Mouse (Mus musculus) embryonic facial prominence, embryonic 14.5 days (tissue): ENCODE measurements around the gene Rpn2. TPM values are rescaled to one million over a fixed set of nuclear protein-coding genes. Genes with fewer than 3 reads are reported as not detected.
A peak's percentile ranks its signal among the peaks of the same experiment; 100 is the strongest.

Experiments
- ATAC-seq: fragments of 200-750 bp; cut with Nextera tagmentation; 2 replicates; pipeline ENCODE4 v1.8.0; 2017; ENCODE audit warnings: low read depth, moderate number of reproducible peaks, moderate TSS enrichment
- DNase-seq: peaks from one replicate; pipeline ENCODE4 v3.0.0-alpha.2; 2015; ENCODE audit warnings: low spot score
- H3K27ac ChIP-seq: fragments of 300-500 bp; sonication (generic); replicated peaks from 2 replicates; pipeline ENCODE4 v1.5.1; 2014; ENCODE audit warnings: low read depth, mild to moderate bottlenecking, low read length, moderate library complexity
- H3K27me3 ChIP-seq: fragments of 300-500 bp; sonication (generic); replicated peaks from 2 replicates; pipeline ENCODE4 v1.6.1; 2014; ENCODE audit warnings: low read length; ENCODE audit not compliant: control insufficient read depth, insufficient read depth
- H3K36me3 ChIP-seq: fragments of 300-500 bp; sonication (generic); 2 replicates; pipeline ENCODE4 v1.6.1; 2014; ENCODE audit warnings: low read length, mixed read lengths; ENCODE audit not compliant: control insufficient read depth, insufficient read depth
- H3K4me1 ChIP-seq: fragments of 300-500 bp; sonication (generic); 2 replicates; pipeline ENCODE4 v1.6.1; 2014; ENCODE audit warnings: antibody characterized with exemption, low read length; ENCODE audit not compliant: control insufficient read depth, insufficient read depth
- H3K4me2 ChIP-seq: fragments of 300-500 bp; sonication (generic); 2 replicates; pipeline ENCODE4 v1.6.1; 2014; ENCODE audit warnings: low read depth, mild to moderate bottlenecking, low read length, moderate library complexity, mixed read lengths
- H3K4me3 ChIP-seq: fragments of 300-500 bp; sonication (generic); 2 replicates; pipeline ENCODE4 v1.5.1; 2014; ENCODE audit warnings: low read depth, mild to moderate bottlenecking, low read length
- H3K9ac ChIP-seq: fragments of 300-500 bp; sonication (generic); 2 replicates; pipeline ENCODE4 v1.6.1; 2014; ENCODE audit warnings: low read depth, mild to moderate bottlenecking, low read length, moderate library complexity, mixed read lengths
- H3K9me3 ChIP-seq: fragments of 300-500 bp; sonication (generic); 2 replicates; pipeline ENCODE4 v1.6.1; 2016; ENCODE audit warnings: low read length; ENCODE audit not compliant: control insufficient read depth
- WGBS: fragments of 180-500 bp; shearing (Covaris S2); extraction: QIAGEN DNeasy Blood & Tissue Kit; methylation state at CpG from one replicate; pipeline ENCODE4 v1.1.7; 2014; 5-methylcytosine and 5-hydroxymethylcytosine counted together
- polyA plus RNA-seq: library from polyadenylated mRNA; unstranded; fragments of >200 nt; fragmentation: Nextera tagmentation; extraction: Ambion mirVana; gene quantifications from 2 replicates; pipeline ENCODE4 v1.2.1, GENCODE M21; 2014

The Rpn2 gene
- polyA plus RNA-seq, 1 experiment from 2014 or later = 310 TPM

DNA sequence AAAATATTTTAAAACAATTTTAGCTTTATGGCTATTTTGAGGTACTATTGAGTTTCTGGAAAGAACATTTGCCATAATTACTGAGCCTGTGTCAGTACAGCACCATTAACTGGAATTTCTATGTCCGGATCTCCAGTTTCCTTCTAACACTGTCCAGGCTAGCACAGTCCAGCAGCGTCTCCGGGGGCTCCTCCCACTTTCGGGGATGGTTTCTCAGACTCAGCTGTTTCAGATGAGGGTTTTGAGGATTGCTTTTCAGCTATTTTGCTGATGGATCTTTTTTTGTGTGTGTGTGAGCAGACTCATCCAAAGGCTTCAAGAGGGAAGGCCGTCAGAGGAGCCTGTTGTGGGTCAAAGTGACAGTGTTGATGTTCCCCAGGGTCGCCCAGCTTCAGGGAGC is 92.9 kb downstream of the Rpn2 start:
- Histone ChIP-seq H3K4me3 (no peak overlapping the region), H3K27me3 (no peaks in the 10 kb centered on the region), H3K36me3 (0 out of 2 replicates have a peak, but pooled peaks cover 5% of the 10 kb centered on the region), H3K27ac (peak overlapping the region; percentile 15), H3K9me3 (no peaks in the 10 kb centered on the region), H3K4me2 (no peak overlapping the region), H3K9ac (no peak overlapping the region), H3K4me1 (peaks cover 26% of the 10 kb centered on the region)
- ATAC-seq (no peak), DNase-seq (no peak)
- 73% methylated on average over 6 of the region's 6 CpGs for whole genome bisulfite sequencing

DNA sequence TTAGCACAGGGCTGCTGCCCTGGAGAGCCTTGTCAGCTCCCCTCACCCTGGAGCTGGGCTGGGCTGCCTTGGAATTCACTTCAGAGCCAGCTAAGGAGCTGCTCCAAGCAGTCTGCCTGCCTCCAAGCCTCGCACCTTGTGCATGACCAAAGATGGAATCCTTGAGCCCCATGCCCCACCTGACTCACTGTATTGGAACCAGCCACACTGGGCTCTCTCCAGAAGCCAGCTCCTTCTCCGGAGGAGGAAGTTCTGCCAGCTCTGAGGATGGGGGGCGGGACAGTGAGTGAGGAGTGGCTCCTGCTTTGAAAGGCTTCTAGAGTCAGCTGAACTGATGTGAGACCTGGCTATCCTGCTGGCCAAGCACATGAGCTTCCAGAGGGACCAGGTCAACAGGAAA is 94.9 kb downstream of the Rpn2 start:
- no peaks in the 10 kb centered on the region for H3K9me3 ChIP-seq
- no peak overlapping the region for H3K9ac ChIP-seq
- H3K27ac ChIP-seq = no peak overlapping the region
- peaks cover 5% of the 10 kb centered on the region; the same call in 1 of the 2 replicates for H3K36me3 ChIP-seq
- H3K4me3 ChIP-seq = no peak overlapping the region
- no peaks in the 10 kb centered on the region for H3K27me3 ChIP-seq
- no peak overlapping the region for H3K4me2 ChIP-seq
- DNase-seq (no peak), ATAC-seq (no peak)
- peaks cover 14% of the 10 kb centered on the region for H3K4me1 ChIP-seq
- 73% methylated on average over 3 of the region's 3 CpGs for WGBS

DNA sequence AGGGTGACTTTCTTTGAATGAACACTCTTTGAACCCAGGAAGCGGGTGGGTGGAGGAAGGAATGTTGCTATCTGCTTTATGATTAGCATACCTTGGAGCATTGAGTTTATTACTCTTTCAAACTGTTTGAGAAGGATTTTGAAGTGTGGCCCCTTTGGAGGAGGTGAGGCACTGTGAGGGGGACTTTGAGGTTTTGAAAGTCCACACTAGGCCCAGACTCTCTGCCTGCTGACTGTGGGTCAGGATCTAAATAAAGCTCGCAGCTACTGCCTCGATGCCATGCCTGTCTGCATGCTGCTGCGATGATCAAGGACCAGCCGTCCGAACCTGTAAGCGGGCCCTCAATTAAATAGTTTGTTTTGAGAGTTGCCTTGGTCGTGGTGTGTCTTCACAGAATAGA is 96.2 kb downstream of the Rpn2 start:
- H3K27ac ChIP-seq = no peak overlapping the region
- H3K4me3 ChIP-seq = no peak overlapping the region
- no peak overlapping the region for H3K4me2 ChIP-seq
- ATAC-seq (no peak), DNase-seq (no peak)
- 60% methylated on average over 8 of the region's 8 CpGs for WGBS
- peaks cover 18% of the 10 kb centered on the region; the same call in 1 of the 2 replicates for H3K36me3 ChIP-seq
- no peak overlapping the region for H3K9ac ChIP-seq
- no peaks in the 10 kb centered on the region for H3K9me3 ChIP-seq
- H3K27me3 ChIP-seq = no peaks in the 10 kb centered on the region
- H3K4me1 ChIP-seq = peaks cover 12% of the 10 kb centered on the region; the same call in 1 of the 2 replicates

Other genes starting within 250 kb of the Rpn2 start
- gene Soga1, start 199.8 kb upstream of the Rpn2 start, polyA plus RNA-seq = 5.2 and 6.3 TPM in 2 replicates
- gene Tldc2, start 192.0 kb upstream of the Rpn2 start, polyA plus RNA-seq = not detected in 2 replicates
- gene Samhd1, start 143.8 kb upstream of the Rpn2 start, polyA plus RNA-seq = 23.6 and 24.0 TPM in 2 replicates
- gene Rbl1, start 74.5 kb upstream of the Rpn2 start, polyA plus RNA-seq = 16.1 and 17.7 TPM in 2 replicates
- gene Mroh8, start 532 bp downstream of the Rpn2 start, polyA plus RNA-seq = 0.12 and 0.29 TPM in 2 replicates
- 0.51 TPM in 1 of 2 replicates, not detected in the other for gene Ghrh, start 68.5 kb downstream of the Rpn2 start, polyA plus RNA-seq
- 39.7 and 43.3 TPM in 2 replicates for gene Manbal, start 88.6 kb downstream of the Rpn2 start, polyA plus RNA-seq
- gene Src, start 139.4 kb downstream of the Rpn2 start, polyA plus RNA-seq = 12.6 and 16.2 TPM in 2 replicates